Mouse (Mus musculus) liver, adult 2 months (tissue): ENCODE data around the gene Nadk2. TPM values are rescaled to one million over a fixed set of nuclear protein-coding genes. Genes with fewer than 3 reads are reported as not detected.

ENCODE experiments used
- DNase-seq: peaks from one replicate; pipeline ENCODE4 v3.0.0-alpha.2; 2011; ENCODE audit warnings: low read depth, low spot score; ENCODE audit errors: extremely low read depth
- H3K27ac ChIP-seq: fragments of 200-500 bp; replicated peaks from 2 replicates; pipeline ENCODE4 v1.5.1; 2012; ENCODE audit warnings: low read depth, mild to moderate bottlenecking, control low read depth, inconsistent platforms, low read length; ENCODE audit not compliant: insufficient read depth
- H3K27me3 ChIP-seq: fragments of 200-500 bp; 2 replicates; pipeline ENCODE4 v1.6.1; 2012; ENCODE audit warnings: mild to moderate bottlenecking, moderate library complexity, low read length, inconsistent platforms; ENCODE audit not compliant: control insufficient read depth, insufficient read depth
- H3K36me3 ChIP-seq: fragments of 200-500 bp; 2 replicates; pipeline ENCODE4 v1.6.1; 2012; ENCODE audit warnings: low read length, inconsistent platforms; ENCODE audit not compliant: control insufficient read depth, insufficient read depth
- H3K4me1 ChIP-seq: fragments of 200-500 bp; 2 replicates; pipeline ENCODE4 v1.6.1; 2011; ENCODE audit warnings: low read length; ENCODE audit not compliant: control insufficient read depth, insufficient read depth
- H3K4me3 ChIP-seq: fragments of 200-500 bp; 2 replicates; pipeline ENCODE4 v1.5.1; 2011; ENCODE audit warnings: low read depth, mild to moderate bottlenecking, control low read depth, low read length, moderate library complexity; ENCODE audit not compliant: insufficient read depth
- H3K79me2 ChIP-seq: fragments of 200-500 bp; 2 replicates; pipeline ENCODE4 v1.6.1; 2012; ENCODE audit warnings: inconsistent platforms, mild to moderate bottlenecking, low read length, moderate library complexity; ENCODE audit not compliant: control insufficient read depth, insufficient read depth
- H3K9ac ChIP-seq: fragments of 200-500 bp; 2 replicates; pipeline ENCODE4 v1.6.1; 2012; ENCODE audit warnings: low read depth, mild to moderate bottlenecking, control low read depth, inconsistent platforms, low read length
- CTCF ChIP-seq: fragments of 200-500 bp; IDR thresholded peaks from 2 replicates; pipeline ENCODE4 v1.5.1; 2011; ENCODE audit warnings: low read depth, low read length, control low read depth
- POLR2A ChIP-seq: fragments of 200-500 bp; IDR thresholded peaks from 2 replicates; pipeline ENCODE4 v1.6.1; 2011; ENCODE audit warnings: low read length, control low read depth; ENCODE audit not compliant: insufficient read depth; ENCODE audit errors: extremely low read depth
- WGBS: fragments of 180-500 bp; shearing (Covaris S2); methylation state at CpG from one replicate; pipeline ENCODE4 v1.1.7; 2018; 5-methylcytosine and 5-hydroxymethylcytosine counted together
- polyA plus RNA-seq: library from polyadenylated mRNA; depleted of rRNA; stranded (reverse); fragments of >200 nt; gene quantifications from 2 replicates; pipeline ENCODE4 v1.2.3, GENCODE M21; 2012
- total RNA-seq: library from RNA; depleted of rRNA; stranded (reverse); fragments of >200 nt; gene quantifications from 2 replicates; pipeline ENCODE4 v1.2.3, GENCODE M21; 2014

Nadk2 gene
- total and polyA plus RNA-seq, 2 experiments = 71.8 to 163 TPM

- no peak for DNase-seq
- H3K9ac ChIP-seq = no peak overlapping the region
- 94% methylated on average over 7 of the region's 7 CpGs for WGBS
- no peaks in the 10 kb centered on the region for H3K27me3 ChIP-seq
- no peaks in the 10 kb centered on the region for H3K79me2 ChIP-seq
- no peak overlapping the region for H3K27ac ChIP-seq
- no peak overlapping the region for H3K4me3 ChIP-seq
- TF ChIP-seq CTCF = no peak
- no peak for TF ChIP-seq POLR2A
- H3K4me1 ChIP-seq = no peaks in the 10 kb centered on the region; the same call in 1 of the 2 replicates
- peaks cover 3% of the 10 kb centered on the region; the same call in 1 of the 2 replicates for H3K36me3 ChIP-seq
Measured at GRCm38 (mm10) chr15:9127051-9127791, 56.2 kb downstream of the Nadk2 start.

GRCm38 (mm10) chr15:9130772-9131498 lies 59.9 kb downstream of the Nadk2 start:
- H3K27me3 ChIP-seq = no peaks in the 10 kb centered on the region
- H3K4me1 ChIP-seq = peaks cover 10% of the 10 kb centered on the region
- H3K27ac ChIP-seq = peak overlapping the region; percentile 39; the same call in 1 of the 2 replicates
- no peaks in the 10 kb centered on the region for H3K79me2 ChIP-seq
- no peaks in the 10 kb centered on the region for H3K36me3 ChIP-seq
- no peak overlapping the region for H3K9ac ChIP-seq
- 89% methylated on average over 9 of the region's 9 CpGs for WGBS
- no peak for DNase-seq
- no peak overlapping the region for H3K4me3 ChIP-seq
- TF ChIP-seq CTCF = no peak

- H3K79me2 ChIP-seq = no peaks in the 10 kb centered on the region
- no peak for TF ChIP-seq POLR2A
- no peak for TF ChIP-seq CTCF
- 50% methylated on average over 4 of the region's 4 CpGs for WGBS
- H3K36me3 ChIP-seq = no peaks in the 10 kb centered on the region
- H3K9ac ChIP-seq = no peak overlapping the region
- peak overlapping the region; percentile 39; the same call in 1 of the 2 replicates for H3K27ac ChIP-seq
- H3K4me1 ChIP-seq = peaks cover 10% of the 10 kb centered on the region
- DNase-seq = peak; percentile 48
- H3K27me3 ChIP-seq = no peaks in the 10 kb centered on the region
- H3K4me3 ChIP-seq = no peak overlapping the region
Measured at GRCm38 (mm10) chr15:9131499-9131888, 60.4 kb downstream of the Nadk2 start.

- WGBS = 91% methylated on average over 13 of the region's 13 CpGs
- peaks cover 10% of the 10 kb centered on the region for H3K4me1 ChIP-seq
- no peak overlapping the region for H3K9ac ChIP-seq
- no peaks in the 10 kb centered on the region for H3K36me3 ChIP-seq
- no peak overlapping the region for H3K4me3 ChIP-seq
- H3K79me2 ChIP-seq = peaks cover 3% of the 10 kb centered on the region; the same call in 1 of the 2 replicates
- H3K27ac ChIP-seq = no peak overlapping the region
- no peaks in the 10 kb centered on the region for H3K27me3 ChIP-seq
- DNase-seq = no peak
- TF ChIP-seq POLR2A (no peak), CTCF (no peak)
Measured at GRCm38 (mm10) chr15:9132693-9133443, 61.8 kb downstream of the Nadk2 start.

GRCm38 (mm10) chr15:9134891-9135507 lies 63.9 kb downstream of the Nadk2 start:
- H3K27ac ChIP-seq = peak overlapping the region; percentile 82

More at GRCm38 (mm10) chr15:9134891-9135507, 63.9 kb downstream of the Nadk2 start:
- Histone ChIP-seq H3K4me1 (peaks cover 13% of the 10 kb centered on the region), H3K27me3 (no peaks in the 10 kb centered on the region), H3K79me2 (peaks cover 3% of the 10 kb centered on the region; the same call in 1 of the 2 replicates), H3K36me3 (no peaks in the 10 kb centered on the region), H3K9ac (no peak overlapping the region), H3K4me3 (no peak overlapping the region)
- DNase-seq = peak; percentile 84
- WGBS = 22% methylated on average over 6 of the region's 6 CpGs
- no peak for TF ChIP-seq POLR2A
- no peak for TF ChIP-seq CTCF
